Mouse (Mus musculus): ENCODE measurements around the gene Nudc. TPM values are rescaled to one million over a fixed set of nuclear protein-coding genes. Genes with fewer than 3 reads are reported as not detected.
A peak's percentile ranks its signal among the peaks of the same experiment; 100 is the strongest.

The Nudc gene
- polyA plus RNA-seq, 1 experiment: 267 TPM

GRCm38 (mm10) chr4:133577983-133578382 lies 32.2 kb upstream of the Nudc start:
- Histone ChIP-seq H3K79me2 (ENCODE audit: control insufficient read depth, insufficient read depth) (peaks cover 19% of the 10 kb centered on the region), H3K36me3 (ENCODE audit: control insufficient read depth, insufficient read depth) (peaks cover 27% of the 10 kb centered on the region), H3K79me3 (ENCODE audit: low read depth) (no peaks in the 10 kb centered on the region), H3K27me3 (ENCODE audit: control insufficient read depth, insufficient read depth, insufficient read length) (no peaks in the 10 kb centered on the region), H3ac (ENCODE audit: control insufficient read depth, insufficient read length, low read depth) (no peak overlapping the region), H3K4me3 (ENCODE audit: insufficient read depth, poor library complexity, severe bottlenecking) (no peak overlapping the region)
- TF ChIP-seq USF1 (IDR thresholded peaks at IDR 0.05; ENCODE audit: low read depth) (no peak), MYOG (IDR thresholded peaks at IDR 0.05; ENCODE audit: control insufficient read depth, extremely low read depth, insufficient read length) (no peak), MAX (IDR thresholded peaks at IDR 0.05) (no peak), CEBPB (IDR thresholded peaks at IDR 0.05; ENCODE audit: low read depth) (no peak), CTCF (IDR thresholded peaks at IDR 0.05; ENCODE audit: control insufficient read depth, insufficient read depth, insufficient read length) (no peak), MYOD1 (IDR thresholded peaks at IDR 0.05; ENCODE audit: control insufficient read depth, insufficient read length, low read depth) (no peak), FOSL1 (IDR thresholded peaks at IDR 0.05; ENCODE audit: insufficient read depth, low read length, poor library complexity, severe bottlenecking) (no peak)

GRCm38 (mm10) chr4:133574843-133575202 lies 29.0 kb upstream of the Nudc start:
- TF ChIP-seq FOSL1 (IDR thresholded peaks at IDR 0.05; ENCODE audit: insufficient read depth, low read length, poor library complexity, severe bottlenecking): no peak
- TF ChIP-seq MYOD1 (IDR thresholded peaks at IDR 0.05; ENCODE audit: control insufficient read depth, insufficient read length, low read depth): no peak
- no peak for TF ChIP-seq CEBPB (IDR thresholded peaks at IDR 0.05; ENCODE audit: low read depth)
- no peak for TF ChIP-seq CTCF (IDR thresholded peaks at IDR 0.05; ENCODE audit: control insufficient read depth, insufficient read depth, insufficient read length)
- TF ChIP-seq MAX (IDR thresholded peaks at IDR 0.05): no peak
- TF ChIP-seq USF1 (IDR thresholded peaks at IDR 0.05; ENCODE audit: low read depth): no peak
- no peak for TF ChIP-seq MYOG (IDR thresholded peaks at IDR 0.05; ENCODE audit: control insufficient read depth, extremely low read depth, insufficient read length)
- Histone ChIP-seq H3K79me2 (ENCODE audit: control insufficient read depth, insufficient read depth) (peaks cover 19% of the 10 kb centered on the region), H3K36me3 (ENCODE audit: control insufficient read depth, insufficient read depth) (peaks cover 12% of the 10 kb centered on the region), H3ac (ENCODE audit: control insufficient read depth, insufficient read length, low read depth) (peak overlapping the region; percentile 95), H3K4me3 (ENCODE audit: insufficient read depth, poor library complexity, severe bottlenecking) (peak overlapping the region; percentile 76), H3K27me3 (ENCODE audit: control insufficient read depth, insufficient read depth, insufficient read length) (no peaks in the 10 kb centered on the region), H3K79me3 (ENCODE audit: low read depth) (no peaks in the 10 kb centered on the region)

GRCm38 (mm10) chr4:133574070-133574842 lies 28.5 kb upstream of the Nudc start, which contains the start of gene Gpatch3:
Gpatch3 (plus strand) TSS chr4:133574745.
- Histone ChIP-seq H3K27me3 (ENCODE audit: control insufficient read depth, insufficient read depth, insufficient read length) (no peaks in the 10 kb centered on the region), H3K79me3 (ENCODE audit: low read depth) (no peaks in the 10 kb centered on the region), H3K4me3 (ENCODE audit: insufficient read depth, poor library complexity, severe bottlenecking) (peak within 1 kb of the TSS; percentile 76), H3K79me2 (ENCODE audit: control insufficient read depth, insufficient read depth) (peaks cover 19% of the 10 kb centered on the region), H3K36me3 (ENCODE audit: control insufficient read depth, insufficient read depth) (peaks cover 10% of the 10 kb centered on the region), H3ac (ENCODE audit: control insufficient read depth, insufficient read length, low read depth) (peak within 1 kb of the TSS; percentile 95)
- TF ChIP-seq MAX (IDR thresholded peaks at IDR 0.05): peak; percentile 76
- TF ChIP-seq MYOG (IDR thresholded peaks at IDR 0.05; ENCODE audit: control insufficient read depth, extremely low read depth, insufficient read length): no peak
- TF ChIP-seq USF1 (IDR thresholded peaks at IDR 0.05; ENCODE audit: low read depth): peak; percentile 98
- no peak for TF ChIP-seq FOSL1 (IDR thresholded peaks at IDR 0.05; ENCODE audit: insufficient read depth, low read length, poor library complexity, severe bottlenecking)
- no peak for TF ChIP-seq MYOD1 (IDR thresholded peaks at IDR 0.05; ENCODE audit: control insufficient read depth, insufficient read length, low read depth)
- no peak for TF ChIP-seq CTCF (IDR thresholded peaks at IDR 0.05; ENCODE audit: control insufficient read depth, insufficient read depth, insufficient read length)
- no peak for TF ChIP-seq CEBPB (IDR thresholded peaks at IDR 0.05; ENCODE audit: low read depth)

- Histone ChIP-seq H3K36me3 (ENCODE audit: control insufficient read depth, insufficient read depth) (no peaks in the 10 kb centered on the region), H3K79me3 (ENCODE audit: low read depth) (no peaks in the 10 kb centered on the region), H3K79me2 (ENCODE audit: control insufficient read depth, insufficient read depth) (peaks cover 4% of the 10 kb centered on the region), H3ac (ENCODE audit: control insufficient read depth, insufficient read length, low read depth) (no peak overlapping the region), H3K4me3 (ENCODE audit: insufficient read depth, poor library complexity, severe bottlenecking) (no peak overlapping the region), H3K27me3 (ENCODE audit: control insufficient read depth, insufficient read depth, insufficient read length) (no peaks in the 10 kb centered on the region)
- no peak for TF ChIP-seq MAX (IDR thresholded peaks at IDR 0.05)
- no peak for TF ChIP-seq CTCF (IDR thresholded peaks at IDR 0.05; ENCODE audit: control insufficient read depth, insufficient read depth, insufficient read length)
These were observed 24.3 kb upstream of the Nudc start for GRCm38 (mm10) chr4:133570066-133570466.

GRCm38 (mm10) chr4:133569291-133570065 lies 23.7 kb upstream of the Nudc start:
- no peaks in the 10 kb centered on the region for H3K79me2 ChIP-seq (ENCODE audit: control insufficient read depth, insufficient read depth)
- H3K79me3 ChIP-seq (ENCODE audit: low read depth): no peaks in the 10 kb centered on the region
- TF ChIP-seq MYOD1 (IDR thresholded peaks at IDR 0.05; ENCODE audit: control insufficient read depth, insufficient read length, low read depth) (no peak), FOSL1 (IDR thresholded peaks at IDR 0.05; ENCODE audit: insufficient read depth, low read length, poor library complexity, severe bottlenecking) (no peak), MAX (IDR thresholded peaks at IDR 0.05) (no peak)
- no peaks in the 10 kb centered on the region for H3K27me3 ChIP-seq (ENCODE audit: control insufficient read depth, insufficient read depth, insufficient read length)
- no peak overlapping the region for H3ac ChIP-seq (ENCODE audit: control insufficient read depth, insufficient read length, low read depth)
- no peak overlapping the region for H3K4me3 ChIP-seq (ENCODE audit: insufficient read depth, poor library complexity, severe bottlenecking)
- no peaks in the 10 kb centered on the region for H3K36me3 ChIP-seq (ENCODE audit: control insufficient read depth, insufficient read depth)

Data from C2C12 (cell line).